Mouse (Mus musculus): ENCODE measurements around the gene Nuf2.

Gene Nuf2

GRCm38 (mm10) chr1:169471185-169471584 is 60.1 kb downstream of the Nuf2 start:
- no peak for DNase-seq (ENCODE audit: low spot score in 2 of 2)

- DNase-seq (ENCODE audit: low spot score in 2 of 2), result peak in 1 of 2 experiments; percentile 42
These were observed 63.5 kb downstream of the Nuf2 start for GRCm38 (mm10) chr1:169467791-169468190.

- DNase-seq (ENCODE audit: low spot score in 2 of 2), result peak; percentile 72 to 80
These were observed 68.7 kb downstream of the Nuf2 start for GRCm38 (mm10) chr1:169462386-169463115.

GRCm38 (mm10) chr1:169459071-169459782 is 72.0 kb downstream of the Nuf2 start:
- DNase-seq (ENCODE audit: low spot score in 2 of 2), result peak; percentile 38 to 64
